Mouse (Mus musculus): Measurements from ENCODE around the gene Vwc2.

Vwc2 gene

DNA sequence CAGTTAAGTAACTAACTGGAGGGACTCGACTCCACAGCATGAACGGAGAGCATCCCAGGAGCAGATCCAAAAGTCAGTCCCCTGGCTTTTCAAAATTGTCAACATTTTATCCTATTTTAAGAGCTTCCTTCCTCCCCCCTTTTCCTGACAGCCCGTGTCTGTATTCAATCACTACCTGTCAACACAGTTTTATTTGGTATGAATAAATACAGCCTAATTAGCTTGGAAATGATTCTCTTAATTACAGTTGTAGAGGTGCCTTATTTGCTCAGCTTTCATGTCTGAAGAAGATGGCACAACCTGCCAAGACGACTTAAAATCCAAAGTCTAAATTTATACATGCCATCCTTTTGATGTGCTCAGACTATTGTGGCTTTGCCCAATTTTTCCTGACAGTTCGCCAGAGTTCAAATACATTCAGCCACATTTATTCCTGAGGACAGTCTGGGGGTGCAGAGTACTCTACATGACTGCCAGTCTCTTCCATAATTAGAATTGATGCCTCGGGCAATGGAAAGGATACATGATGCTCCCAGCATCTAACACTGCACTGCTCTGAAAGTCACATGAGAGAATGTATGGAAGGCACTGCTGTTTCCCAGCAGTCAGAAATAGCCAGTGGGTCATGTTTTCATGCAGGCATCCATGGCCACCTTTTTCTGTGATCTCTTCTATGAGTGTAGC lies 128.8 kb downstream of the Vwc2 start:
- DNase-seq (ENCODE audit: low spot score), result no peak

GRCm38 (mm10) chr11:11257348-11257747 lies 143.3 kb downstream of the Vwc2 start:
- DNase-seq (ENCODE audit: low spot score), result peak; percentile 4

DNA sequence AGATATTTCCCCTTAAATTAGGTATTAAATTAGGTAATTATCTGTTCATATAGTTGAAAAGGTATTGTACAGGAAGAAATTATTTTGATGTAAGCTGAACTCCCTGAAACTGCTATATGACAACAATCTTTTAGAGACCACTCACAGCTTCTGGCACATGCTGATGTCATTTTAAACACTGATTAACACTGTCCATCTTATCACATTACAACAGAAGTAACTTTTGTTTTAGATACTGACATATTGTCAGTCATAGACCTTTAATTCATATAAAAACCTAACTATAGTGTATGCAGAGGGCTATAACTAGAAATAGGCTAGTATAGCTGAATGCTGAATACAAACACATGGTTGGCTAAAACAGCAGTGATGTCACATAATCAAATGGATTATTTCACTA lies 166.1 kb downstream of the Vwc2 start:
- DNase-seq (ENCODE audit: low spot score), result no peak

DNA sequence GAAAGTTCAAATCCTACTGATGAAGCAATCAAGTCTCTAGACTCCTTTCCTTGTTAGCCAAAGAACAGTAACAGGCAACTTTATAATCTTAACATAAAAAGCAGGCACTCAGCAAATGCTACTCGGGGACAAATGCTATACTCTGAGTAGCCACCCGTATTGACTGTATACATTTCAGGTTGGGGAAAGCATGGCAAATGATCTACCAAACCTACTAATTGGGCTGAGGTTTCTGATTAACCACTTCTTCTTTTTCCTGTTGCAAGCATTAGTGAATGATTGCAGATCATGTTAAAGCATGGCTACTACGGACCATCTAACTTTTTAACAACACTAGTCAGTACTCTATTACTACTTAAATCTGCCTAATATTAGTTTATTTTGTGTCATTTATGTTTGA lies 169.5 kb downstream of the Vwc2 start:
- no peak for DNase-seq (ENCODE audit: low spot score)

Measured in layer of hippocampus, adult 9-10 months (tissue).